Mouse (Mus musculus): ENCODE measurements around the gene Hhex.

Gene Hhex

GRCm38 (mm10) chr19:37440181-37440580, 5.6 kb downstream of the Hhex start:
- CTCF ChIA-PET, result interaction anchor here in 1 of 4 experiments (0.5 kb wide), 1 partner anchor 785 kb away, joined by 3 read pairs; no protein-coding TSS in a partner anchor

GRCm38 (mm10) chr19:37440708-37441475, 6.3 kb downstream of the Hhex start:
- CTCF ChIA-PET, result interaction anchor here in 2 of 4 experiments (0.6 kb wide), 3 partner anchors 28 to 1087 kb away, joined by 3 read pairs; no protein-coding TSS in a partner anchor
- POLR2A ChIA-PET, result interaction anchor here in 1 of 4 experiments (0.7 kb wide), 1 partner anchor 15 kb away, joined by 3 read pairs; no protein-coding TSS in a partner anchor

More at GRCm38 (mm10) chr19:37440181-37440580, 5.6 kb downstream of the Hhex start:
- POLR2A ChIA-PET, result no interaction called here

- ChIA-PET CTCF (interaction anchor here in 1 of 4 experiments (1.2 kb wide), 1 partner anchor 67 kb away, joined by 4 read pairs; no protein-coding TSS in a partner anchor), POLR2A (interaction anchor here in 1 of 4 experiments (1.3 kb wide), 1 partner anchor 8 kb away, joined by 7 read pairs; the partner anchor contains the start of gene Hhex)
These were observed 8.1 kb downstream of the Hhex start for GRCm38 (mm10) chr19:37442524-37443286.

GRCm38 (mm10) chr19:37443631-37444140, 9.1 kb downstream of the Hhex start:
- POLR2A ChIA-PET, result interaction anchor here in 1 of 4 experiments (1.3 kb wide), 1 partner anchor 9 kb away, joined by 7 read pairs; the partner anchor contains the start of gene Hhex
- CTCF ChIA-PET, result interaction anchor here in 2 of 4 experiments (0.6 to 1.2 kb wide), 2 partner anchors 41 to 66 kb away, joined by 3 to 4 read pairs; no protein-coding TSS in a partner anchor

GRCm38 (mm10) chr19:37448212-37448611, 13.6 kb downstream of the Hhex start:
- CTCF ChIA-PET, result interaction anchor here in 1 of 4 experiments (0.7 kb wide), 1 partner anchor 36 kb away, joined by 3 read pairs; no protein-coding TSS in a partner anchor

GRCm38 (mm10) chr19:37449246-37449645, 14.6 kb downstream of the Hhex start:
- POLR2A ChIA-PET, result no interaction called here
- CTCF ChIA-PET, result no interaction called here

More at GRCm38 (mm10) chr19:37448212-37448611, 13.6 kb downstream of the Hhex start:
- POLR2A ChIA-PET, result interaction anchor here in 1 of 4 experiments (0.6 to 1.3 kb wide), 2 partner anchors 12 to 266 kb away, joined by 3 to 5 read pairs; no protein-coding TSS in a partner anchor

- ChIA-PET CTCF (interaction anchor here in 1 of 4 experiments (0.6 kb wide), 1 partner anchor 81 kb away, joined by 11 read pairs; no protein-coding TSS in a partner anchor), POLR2A (interaction anchor here in 1 of 4 experiments (0.5 to 2.1 kb wide), 5 partner anchors 13 to 328 kb away, joined by 3 to 5 read pairs (median 3); no protein-coding TSS in a partner anchor)
These were observed 20.9 kb downstream of the Hhex start for GRCm38 (mm10) chr19:37455528-37455927.

- ChIA-PET CTCF (interaction anchor here in 2 of 4 experiments (0.6 to 1.1 kb wide), 2 partner anchors 54 to 81 kb away, joined by 4 to 11 read pairs; no protein-coding TSS in a partner anchor), POLR2A (interaction anchor here in 1 of 4 experiments (0.5 to 2.1 kb wide), 5 partner anchors 13 to 328 kb away, joined by 3 to 5 read pairs (median 3); no protein-coding TSS in a partner anchor)
These were observed 21.4 kb downstream of the Hhex start for GRCm38 (mm10) chr19:37455961-37456360.

GRCm38 (mm10) chr19:37458013-37458412, 23.4 kb downstream of the Hhex start:
- CTCF ChIA-PET, result interaction anchor here in 1 of 4 experiments (1.1 kb wide), 1 partner anchor 52 kb away, joined by 3 read pairs; no protein-coding TSS in a partner anchor

GRCm38 (mm10) chr19:37466403-37466802, 31.8 kb downstream of the Hhex start:
- POLR2A ChIA-PET, result interaction anchor here in 3 of 4 experiments (0.7 to 1.3 kb wide), 6 partner anchors 14 to 46 kb away, joined by 3 to 5 read pairs (median 4); partner anchors contain the start of gene Hhex (in 1 of the 3)
- CTCF ChIA-PET, result no interaction called here

More at GRCm38 (mm10) chr19:37458013-37458412, 23.4 kb downstream of the Hhex start:
- POLR2A ChIA-PET, result interaction anchor here in 1 of 4 experiments (0.9 to 1.9 kb wide), 2 partner anchors 24 to 25 kb away, joined by 3 to 9 read pairs; partner anchors contain the start of gene Hhex

- ChIA-PET POLR2A (interaction anchor here in 1 of 4 experiments (0.7 to 1.2 kb wide), 4 partner anchors 13 to 46 kb away, joined by 3 to 4 read pairs (median 4); partner anchors contain the start of gene Hhex), CTCF (interaction anchor here in 1 of 4 experiments (0.6 kb wide), 1 partner anchor 16 kb away, joined by 3 read pairs; no protein-coding TSS in a partner anchor)
These were observed 32.4 kb downstream of the Hhex start for GRCm38 (mm10) chr19:37466978-37467377.

GRCm38 (mm10) chr19:37468841-37469566, 34.4 kb downstream of the Hhex start:
- CTCF ChIA-PET, result interaction anchor here in 3 of 4 experiments (0.6 to 1.5 kb wide), 8 partner anchors 13 to 77 kb away, joined by 3 to 9 read pairs (median 4); no protein-coding TSS in a partner anchor
- POLR2A ChIA-PET, result interaction anchor here in 3 of 4 experiments (0.8 to 6.4 kb wide), 21 partner anchors 10 to 69 kb away, joined by 3 to 61 read pairs (median 3); partner anchors contain the start of gene Hhex (in 2 of the 3)

- POLR2A ChIA-PET, result interaction anchor here (0.6 to 6.4 kb wide), 14 partner anchors 9 to 542 kb away, joined by 3 to 61 read pairs (median 4); partner anchors contain the start of genes Exoc6 (in 1 of the 4) and Kif11 (in 1 of the 4)
These were observed 37.1 kb downstream of the Hhex start for GRCm38 (mm10) chr19:37471680-37472079.

GRCm38 (mm10) chr19:37472589-37472988, 38.0 kb downstream of the Hhex start:
- ChIA-PET POLR2A (interaction anchor here in 2 of 4 experiments (0.9 to 6.4 kb wide), 6 partner anchors 8 to 29 kb away, joined by 3 to 61 read pairs (median 6); no protein-coding TSS in a partner anchor), CTCF (interaction anchor here in 1 of 4 experiments (2.2 kb wide), 1 partner anchor 37 kb away, joined by 7 read pairs; no protein-coding TSS in a partner anchor)

More at GRCm38 (mm10) chr19:37471680-37472079, 37.1 kb downstream of the Hhex start:
- CTCF ChIA-PET, result interaction anchor here (0.6 to 1.4 kb wide), 7 partner anchors 10 to 65 kb away, joined by 3 to 4 read pairs (median 4); no protein-coding TSS in a partner anchor

GRCm38 (mm10) chr19:37481704-37482103, 47.1 kb downstream of the Hhex start:
- CTCF ChIA-PET, result interaction anchor here in 2 of 4 experiments (0.6 to 1.2 kb wide), 4 partner anchors 10 to 46 kb away, joined by 3 to 4 read pairs (median 3); no protein-coding TSS in a partner anchor
- POLR2A ChIA-PET, result interaction anchor here in 3 of 4 experiments (0.5 to 3.1 kb wide), 8 partner anchors 8 to 112 kb away, joined by 3 to 11 read pairs (median 4); partner anchors contain the start of gene Hhex (in 1 of the 3)

- CTCF ChIA-PET, result interaction anchor here in 2 of 4 experiments (0.6 to 1.2 kb wide), 5 partner anchors 15 to 57 kb away, joined by 3 to 6 read pairs (median 3); no protein-coding TSS in a partner anchor
- POLR2A ChIA-PET, result interaction anchor here in 3 of 4 experiments (0.6 to 7.1 kb wide), 9 partner anchors 9 to 149 kb away, joined by 3 to 61 read pairs (median 4); partner anchors contain the start of gene Hhex (in 1 of the 3)
These were observed 48.1 kb downstream of the Hhex start for GRCm38 (mm10) chr19:37482556-37483187.

All from embryonic stem cell, embryonic (primary cell).